28 mouse cellular contexts compared by ENCODE assay signal in the genomic region with DNA sequence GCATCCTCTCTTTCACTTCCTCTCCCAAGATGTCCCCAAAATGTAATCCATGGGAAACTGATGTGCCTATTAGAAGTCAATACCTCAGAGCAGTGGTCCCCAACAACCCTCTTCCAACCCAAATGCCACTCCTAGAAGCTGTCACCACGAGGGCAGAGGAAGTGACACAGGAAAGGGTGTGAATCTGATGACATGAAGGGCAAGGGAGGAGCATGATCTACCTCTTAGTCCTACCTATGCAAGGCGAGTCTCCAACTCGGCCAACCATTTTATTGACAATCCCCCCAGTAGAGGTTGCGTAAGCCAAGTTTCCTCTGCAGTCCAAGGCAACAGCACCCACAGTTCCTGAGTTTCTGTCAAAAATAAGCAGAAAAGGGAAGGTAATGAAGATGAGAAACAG. TPM values are rescaled to one million over a fixed set of nuclear protein-coding genes. Genes with fewer than 3 reads are reported as not detected.
"Had no signal": no experiment of that assay in that cellular context is flagged by ENCODE, and none has a peak within 500 bp of the region (broad histone marks: within the 10 kb centered on the region; RNA-seq: fewer than 3 reads in every experiment).

No protein-coding gene starts in this region.

- H3K4me3 ChIP-seq: kidney, embryonic 15.5 days; limb, embryonic 10.5 days; limb, embryonic 13.5 days; liver, embryonic 13.5 days; midbrain, embryonic 12.5 days; midbrain, embryonic 15.5 days; myocyte; neural tube, embryonic 13.5 days had no signal

- H3K9ac ChIP-seq: kidney, embryonic 15.5 days; limb, embryonic 13.5 days; liver, embryonic 13.5 days; lung, embryonic 14.5 days; midbrain, embryonic 12.5 days; midbrain, embryonic 15.5 days; neural tube, embryonic 13.5 days had no signal

- H3K9me3 ChIP-seq: kidney, embryonic 15.5 days; limb, embryonic 10.5 days; limb, embryonic 13.5 days; liver, embryonic 13.5 days; midbrain, embryonic 12.5 days; midbrain, embryonic 15.5 days; neural tube, embryonic 13.5 days had no signal

- H3K27me3 ChIP-seq: kidney, embryonic 15.5 days; limb, embryonic 13.5 days; liver, embryonic 13.5 days; midbrain, embryonic 12.5 days; midbrain, embryonic 15.5 days; neural tube, embryonic 13.5 days had no signal

- H3K4me2 ChIP-seq: kidney, embryonic 15.5 days; limb, embryonic 13.5 days; liver, embryonic 13.5 days; lung, embryonic 14.5 days; midbrain, embryonic 12.5 days; midbrain, embryonic 15.5 days; neural tube, embryonic 13.5 days had no signal

- DNase-seq: kidney, adult 11 months; kidney, adult 8-10 months; kidney, postnatal 14 days; kidney, postnatal 4 days; liver; liver, embryonic 13.5 days; lung, embryonic 14.5 days; retina, postnatal 1 day; right cerebral cortex, postnatal 25 days; spleen, adult 18-20 months; thymus, adult 18-20 months; thymus, postnatal 36 days had no signal

- H3K27ac ChIP-seq: kidney, embryonic 15.5 days; limb, embryonic 10.5 days; limb, embryonic 13.5 days; liver, embryonic 13.5 days; macrophage; midbrain, embryonic 12.5 days; midbrain, embryonic 15.5 days; neural tube, embryonic 13.5 days had no signal

- H3K4me1 ChIP-seq: kidney, embryonic 15.5 days; limb, embryonic 10.5 days; limb, embryonic 13.5 days; liver, embryonic 13.5 days; midbrain, embryonic 12.5 days; midbrain, embryonic 15.5 days; neural tube, embryonic 13.5 days had no signal

- ATAC-seq: lung, postnatal 0 days; midbrain, embryonic 15.5 days had no signal

RNA-seq across cellular contexts. Expression of a gene that starts 28.5 kb away (rescaled TPM):
- total RNA-seq: layer of hippocampus, adult 18-20 months; layer of hippocampus, postnatal 14 days; left cerebral cortex, postnatal 25 days; megakaryocyte-erythroid progenitor cell, adult 5-6 weeks; monocyte, adult 5-6 weeks; neutrophil, adult 5-6 weeks had no signal
- polyA plus RNA-seq: kidney, embryonic 15.5 days; limb, embryonic 10.5 days; limb, embryonic 13.5 days; liver, embryonic 13.5 days; liver, embryonic 16.5 days; lung, embryonic 14.5 days; macrophage; midbrain, embryonic 12.5 days; midbrain, embryonic 15.5 days; myocyte; neural tube, embryonic 13.5 days had no signal
